Mouse (Mus musculus): ENCODE data around the gene Ginm1. TPM values are rescaled to one million over a fixed set of nuclear protein-coding genes. Genes with fewer than 3 reads are reported as not detected.
"Not testable (repeated sequence)": the region's sequence is repeated elsewhere in the genome, so short reads cannot be mapped to it uniquely, and the experiment has no call there.

Gene Ginm1
- polyA plus RNA-seq, 1 experiment from 2014 or later, result 74.3 TPM

DNA sequence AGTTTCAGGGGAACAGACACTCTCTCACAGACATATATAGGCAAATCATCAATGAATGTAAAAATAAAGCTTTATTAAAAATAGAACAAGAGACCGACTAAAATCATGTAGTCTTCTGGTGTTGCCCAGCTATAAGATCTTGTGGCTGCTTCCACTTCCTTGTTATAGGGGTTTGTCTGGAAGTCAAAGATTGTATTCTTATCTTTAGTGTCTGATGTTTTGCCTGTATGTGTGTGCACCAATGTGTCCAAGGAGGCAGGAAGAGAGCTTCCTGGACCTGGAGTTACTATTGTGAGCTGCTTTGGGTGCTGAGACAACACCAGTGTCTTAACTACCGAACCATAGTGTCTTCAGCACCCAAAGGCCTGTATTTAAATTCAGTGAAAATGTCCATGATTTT lies 35.1 kb downstream of the Ginm1 start:
- H3K9ac ChIP-seq (ENCODE audit: low read depth, low read length), result no peak overlapping the region
- no peak for ATAC-seq (replicated peaks; ENCODE audit: insufficient number of reproducible peaks, low FRiP score, low TSS enrichment)
- no peaks in the 10 kb centered on the region for H3K4me1 ChIP-seq (ENCODE audit: control insufficient read depth, insufficient read depth, low read length)
- H3K4me3 ChIP-seq (ENCODE audit: low read depth, low read length), result no peak overlapping the region
- WGBS (ENCODE audit: insufficient replicate concordance), result 74% methylated on average over 2 of the region's 2 CpGs
- no peak overlapping the region for H3K27ac ChIP-seq (ENCODE audit: low read depth, low read length)
- H3K4me2 ChIP-seq, result no peak overlapping the region
- H3K9me3 ChIP-seq (replicated peaks; ENCODE audit: control insufficient read depth, low read length), result no peaks in the 10 kb centered on the region
- H3K27me3 ChIP-seq (ENCODE audit: control insufficient read depth, insufficient read depth, low read length), result no peaks in the 10 kb centered on the region
- H3K36me3 ChIP-seq (ENCODE audit: control insufficient read depth, insufficient read depth, low read length), result peaks cover 13% of the 10 kb centered on the region

DNA sequence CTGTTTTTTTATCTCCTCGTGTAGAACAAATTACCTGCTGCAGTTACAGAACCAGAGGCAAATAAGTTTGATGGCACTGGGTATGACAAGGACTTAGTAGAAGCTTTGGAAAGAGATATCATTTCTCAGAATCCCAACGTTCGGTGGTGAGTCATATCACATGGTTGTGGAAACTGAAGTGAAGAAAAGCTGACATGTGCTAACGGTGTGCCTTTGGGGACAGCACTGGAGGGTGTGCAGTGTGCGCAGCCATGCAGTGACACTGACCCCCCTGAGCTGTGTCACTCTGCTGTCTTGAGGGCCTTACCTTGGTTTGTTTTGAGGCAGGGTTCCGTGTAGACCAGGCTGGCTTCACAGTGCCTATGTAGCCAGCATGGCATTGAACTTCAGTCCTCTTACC lies 43.9 kb downstream of the Ginm1 start:
- 85% methylated on average over 6 of the region's 6 CpGs for WGBS (ENCODE audit: insufficient replicate concordance)
- H3K27ac ChIP-seq (ENCODE audit: low read depth, low read length), result no peak overlapping the region
- H3K36me3 ChIP-seq (ENCODE audit: control insufficient read depth, insufficient read depth, low read length), result peaks cover 15% of the 10 kb centered on the region
- H3K4me1 ChIP-seq (ENCODE audit: control insufficient read depth, insufficient read depth, low read length), result no peaks in the 10 kb centered on the region
- ATAC-seq (replicated peaks; ENCODE audit: insufficient number of reproducible peaks, low FRiP score, low TSS enrichment), result no peak
- no peaks in the 10 kb centered on the region for H3K27me3 ChIP-seq (ENCODE audit: control insufficient read depth, insufficient read depth, low read length)
- H3K4me2 ChIP-seq, result no peak overlapping the region
- no peak overlapping the region for H3K9ac ChIP-seq (ENCODE audit: low read depth, low read length)
- no peaks in the 10 kb centered on the region for H3K9me3 ChIP-seq (replicated peaks; ENCODE audit: control insufficient read depth, low read length)
- no peak overlapping the region for H3K4me3 ChIP-seq (ENCODE audit: low read depth, low read length)

DNA sequence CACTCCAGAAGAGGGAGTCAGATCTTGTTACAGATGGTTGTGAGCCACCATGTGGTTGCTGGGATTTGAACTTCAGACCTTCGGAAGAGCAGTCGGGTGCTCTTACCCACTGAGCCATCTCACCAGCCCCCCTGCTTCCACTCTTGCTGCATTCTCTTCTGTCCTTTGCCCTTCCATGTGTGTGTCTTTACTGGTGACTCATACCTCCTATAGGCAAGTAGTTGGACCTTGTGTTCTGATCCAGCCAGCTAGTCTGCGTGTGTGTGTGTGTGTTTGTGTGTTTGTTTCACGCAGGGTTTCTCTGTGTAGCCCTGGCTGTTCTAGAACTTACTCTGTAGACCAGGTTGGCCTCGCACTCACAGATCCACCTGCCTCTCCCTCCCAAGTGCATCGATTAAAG lies 47.1 kb downstream of the Ginm1 start:
- H3K36me3 ChIP-seq (ENCODE audit: control insufficient read depth, insufficient read depth, low read length), result peaks cover 22% of the 10 kb centered on the region
- not testable (repeated sequence) for H3K27ac ChIP-seq (ENCODE audit: low read depth, low read length)

GRCm38 (mm10) chr10:7737914-7738313 lies 54.7 kb downstream of the Ginm1 start:
- no peaks in the 10 kb centered on the region for H3K4me1 ChIP-seq (ENCODE audit: control insufficient read depth, insufficient read depth, low read length)
- no peaks in the 10 kb centered on the region for H3K27me3 ChIP-seq (ENCODE audit: control insufficient read depth, insufficient read depth, low read length)
- no peak for ATAC-seq (replicated peaks; ENCODE audit: insufficient number of reproducible peaks, low FRiP score, low TSS enrichment)
- H3K36me3 ChIP-seq (ENCODE audit: control insufficient read depth, insufficient read depth, low read length), result peaks cover 6% of the 10 kb centered on the region; the same call in 1 of the 2 replicates
- H3K9me3 ChIP-seq (replicated peaks; ENCODE audit: control insufficient read depth, low read length), result no peaks in the 10 kb centered on the region
- no peak overlapping the region for H3K4me2 ChIP-seq
- 72% methylated on average over 3 of the region's 3 CpGs for WGBS (ENCODE audit: insufficient replicate concordance)
- no peak overlapping the region for H3K27ac ChIP-seq (ENCODE audit: low read depth, low read length)
- H3K9ac ChIP-seq (ENCODE audit: low read depth, low read length), result no peak overlapping the region
- no peak overlapping the region for H3K4me3 ChIP-seq (ENCODE audit: low read depth, low read length)

More for the DNA sequence above, 47.1 kb downstream of the Ginm1 start:
- H3K4me3 ChIP-seq (ENCODE audit: low read depth, low read length); ATAC-seq (replicated peaks; ENCODE audit: insufficient number of reproducible peaks, low FRiP score, low TSS enrichment); H3K4me2 ChIP-seq; H3K9ac ChIP-seq (ENCODE audit: low read depth, low read length); H3K4me1 ChIP-seq (ENCODE audit: control insufficient read depth, insufficient read depth, low read length); H3K27me3 ChIP-seq (ENCODE audit: control insufficient read depth, insufficient read depth, low read length); H3K9me3 ChIP-seq (replicated peaks; ENCODE audit: control insufficient read depth, low read length): not testable (repeated sequence)
- 93% methylated on average over 6 of the region's 6 CpGs for WGBS (ENCODE audit: insufficient replicate concordance)

DNA sequence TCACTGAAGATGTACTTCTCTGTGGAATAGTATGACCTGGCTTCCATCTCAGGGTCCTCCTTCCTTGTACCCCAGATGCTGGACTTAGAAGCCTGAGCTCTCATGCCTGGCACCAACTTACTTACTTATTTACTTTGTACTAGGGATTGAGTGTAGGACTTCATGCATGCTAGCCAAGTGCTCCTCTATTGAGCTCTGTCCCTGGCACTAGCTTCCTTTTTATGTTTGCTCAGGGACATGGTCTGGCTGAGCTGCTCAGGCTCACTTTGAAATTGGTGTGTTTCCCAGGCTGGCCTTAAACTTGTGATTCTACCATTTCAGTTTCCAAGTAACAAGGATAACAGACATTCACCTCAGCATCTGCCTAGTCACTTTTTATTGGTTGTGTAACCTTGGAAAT lies 55.5 kb downstream of the Ginm1 start:
- ATAC-seq (replicated peaks; ENCODE audit: insufficient number of reproducible peaks, low FRiP score, low TSS enrichment), result no peak

GRCm38 (mm10) chr10:7731582-7731981 lies 61.0 kb downstream of the Ginm1 start:
- no peak overlapping the region for H3K27ac ChIP-seq (ENCODE audit: low read depth, low read length)
- H3K9me3 ChIP-seq (replicated peaks; ENCODE audit: control insufficient read depth, low read length), result no peaks in the 10 kb centered on the region
- peaks cover 3% of the 10 kb centered on the region for H3K4me1 ChIP-seq (ENCODE audit: control insufficient read depth, insufficient read depth, low read length)
- no peak for ATAC-seq (replicated peaks; ENCODE audit: insufficient number of reproducible peaks, low FRiP score, low TSS enrichment)
- H3K9ac ChIP-seq (ENCODE audit: low read depth, low read length), result no peak overlapping the region
- no peak overlapping the region for H3K4me2 ChIP-seq
- no peaks in the 10 kb centered on the region for H3K27me3 ChIP-seq (ENCODE audit: control insufficient read depth, insufficient read depth, low read length)
- H3K36me3 ChIP-seq (ENCODE audit: control insufficient read depth, insufficient read depth, low read length), result no peaks in the 10 kb centered on the region
- no peak overlapping the region for H3K4me3 ChIP-seq (ENCODE audit: low read depth, low read length)

More for the DNA sequence above, 55.5 kb downstream of the Ginm1 start:
- Histone ChIP-seq H3K36me3 (ENCODE audit: control insufficient read depth, insufficient read depth, low read length) (peaks cover 4% of the 10 kb centered on the region; the same call in 1 of the 2 replicates), H3K9me3 (replicated peaks; ENCODE audit: control insufficient read depth, low read length) (no peaks in the 10 kb centered on the region), H3K9ac (ENCODE audit: low read depth, low read length) (no peak overlapping the region), H3K27ac (ENCODE audit: low read depth, low read length) (no peak overlapping the region), H3K4me2 (no peak overlapping the region), H3K4me3 (ENCODE audit: low read depth, low read length) (no peak overlapping the region), H3K27me3 (ENCODE audit: control insufficient read depth, insufficient read depth, low read length) (no peaks in the 10 kb centered on the region), H3K4me1 (ENCODE audit: control insufficient read depth, insufficient read depth, low read length) (no peaks in the 10 kb centered on the region)

DNA sequence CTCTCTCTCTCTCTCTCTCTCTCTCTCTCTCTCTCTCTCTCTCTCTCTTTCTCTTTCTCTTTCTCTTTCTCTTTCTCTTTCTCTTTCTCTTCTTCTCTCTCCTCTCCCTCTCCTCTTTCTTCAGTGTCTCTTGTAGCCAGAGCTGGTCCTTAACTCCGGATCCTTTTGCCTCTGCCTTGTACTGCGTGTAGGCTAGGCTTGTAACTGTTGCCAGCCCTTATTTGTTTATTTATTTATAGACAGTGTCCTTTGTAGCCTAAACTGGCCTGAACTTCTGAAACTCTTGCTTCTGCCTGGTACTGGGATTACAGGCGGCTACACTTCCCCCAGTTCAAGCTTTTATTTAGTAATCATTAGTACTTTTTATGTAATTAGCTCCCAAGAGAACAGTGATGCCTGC lies 65.6 kb downstream of the Ginm1 start:
- H3K4me3 ChIP-seq (ENCODE audit: low read depth, low read length), result peak overlapping the region; percentile 94; the same call in 1 of the 2 replicates
- H3K27ac ChIP-seq (ENCODE audit: low read depth, low read length), result no peak overlapping the region
- 26% methylated on average over 3 of the region's 3 CpGs for WGBS (ENCODE audit: insufficient replicate concordance)
- ATAC-seq (replicated peaks; ENCODE audit: insufficient number of reproducible peaks, low FRiP score, low TSS enrichment), result no peak
- no peaks in the 10 kb centered on the region for H3K27me3 ChIP-seq (ENCODE audit: control insufficient read depth, insufficient read depth, low read length)
- peak overlapping the region; percentile 78 for H3K4me2 ChIP-seq
- H3K9me3 ChIP-seq (replicated peaks; ENCODE audit: control insufficient read depth, low read length), result no peaks in the 10 kb centered on the region
- 0 out of 2 replicates have a peak overlapping the region, but pooled peaks have one; percentile 46 for H3K9ac ChIP-seq (ENCODE audit: low read depth, low read length)
- H3K4me1 ChIP-seq (ENCODE audit: control insufficient read depth, insufficient read depth, low read length), result peaks cover 5% of the 10 kb centered on the region
- H3K36me3 ChIP-seq (ENCODE audit: control insufficient read depth, insufficient read depth, low read length), result no peaks in the 10 kb centered on the region

- Histone ChIP-seq H3K9ac (ENCODE audit: low read depth, low read length) (peak overlapping the region; percentile 85), H3K4me3 (ENCODE audit: low read depth, low read length) (peak overlapping the region; percentile 94), H3K36me3 (ENCODE audit: control insufficient read depth, insufficient read depth, low read length) (no peaks in the 10 kb centered on the region), H3K4me1 (ENCODE audit: control insufficient read depth, insufficient read depth, low read length) (peaks cover 5% of the 10 kb centered on the region), H3K27ac (ENCODE audit: low read depth, low read length) (no peak overlapping the region), H3K27me3 (ENCODE audit: control insufficient read depth, insufficient read depth, low read length) (no peaks in the 10 kb centered on the region), H3K4me2 (peak overlapping the region; percentile 78), H3K9me3 (replicated peaks; ENCODE audit: control insufficient read depth, low read length) (no peaks in the 10 kb centered on the region)
- WGBS (ENCODE audit: insufficient replicate concordance), result 0% methylated on average over 8 of the region's 8 CpGs
- ATAC-seq (replicated peaks; ENCODE audit: insufficient number of reproducible peaks, low FRiP score, low TSS enrichment), result no peak
Measured at GRCm38 (mm10) chr10:7726501-7726812, 66.2 kb downstream of the Ginm1 start.

DNA sequence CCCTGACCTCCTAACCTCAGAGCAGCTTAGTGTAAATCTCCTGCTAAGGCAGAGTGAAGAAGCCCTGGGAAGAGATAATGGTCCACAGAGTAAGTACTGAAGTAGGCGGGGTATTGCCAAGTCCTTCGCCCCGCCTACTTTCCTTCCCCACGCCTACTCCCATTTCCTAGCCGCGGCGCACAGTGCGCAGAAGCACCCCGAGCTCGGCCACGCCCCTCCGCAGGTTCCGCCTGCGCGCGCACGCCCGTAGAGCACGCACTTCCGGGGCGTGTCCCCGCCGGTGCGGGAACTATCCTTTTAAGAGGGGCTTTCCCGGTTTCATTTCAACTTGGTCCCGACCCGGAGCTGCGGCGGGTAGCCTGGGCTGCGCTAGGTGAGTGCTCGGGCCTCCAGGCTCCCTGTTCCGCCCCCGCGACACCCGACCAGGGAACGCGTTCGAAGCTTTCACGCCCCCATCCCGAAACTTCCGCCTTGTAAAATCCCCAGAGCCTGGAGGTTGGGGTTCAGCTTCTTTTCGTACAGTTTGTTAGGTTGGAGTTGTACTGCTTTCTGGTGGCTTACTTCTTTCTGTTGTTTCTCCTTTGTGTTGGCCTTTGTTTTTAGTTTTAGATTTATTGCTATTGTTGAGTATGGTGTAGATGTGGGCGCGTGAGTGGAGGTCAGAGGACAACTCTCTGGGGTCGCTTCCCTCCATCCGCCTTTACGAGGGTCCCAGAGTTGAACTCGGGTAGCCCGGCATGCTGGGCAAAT lies 66.7 kb downstream of the Ginm1 start, which contains the start of gene Katna1:
TSS of gene Katna1 (plus strand) at position 250 of the 750 bp plus-strand sequence.
- Histone ChIP-seq H3K36me3 (ENCODE audit: control insufficient read depth, insufficient read depth, low read length) (no peaks in the 10 kb centered on the region), H3K4me1 (ENCODE audit: control insufficient read depth, insufficient read depth, low read length) (peaks cover 5% of the 10 kb centered on the region), H3K4me3 (ENCODE audit: low read depth, low read length) (peak within 1 kb of the TSS; percentile 94), H3K9ac (ENCODE audit: low read depth, low read length) (peak within 1 kb of the TSS; percentile 85), H3K27me3 (ENCODE audit: control insufficient read depth, insufficient read depth, low read length) (no peaks in the 10 kb centered on the region), H3K27ac (ENCODE audit: low read depth, low read length) (peak within 1 kb of the TSS; percentile 46; the same call in 1 of the 2 replicates), H3K4me2 (peak within 1 kb of the TSS; percentile 78), H3K9me3 (replicated peaks; ENCODE audit: control insufficient read depth, low read length) (no peaks in the 10 kb centered on the region)
- WGBS (ENCODE audit: insufficient replicate concordance), result under 1% methylated on average over 49 of the region's 49 CpGs
- ATAC-seq (replicated peaks; ENCODE audit: insufficient number of reproducible peaks, low FRiP score, low TSS enrichment), result peak; percentile 98
